Mouse (Mus musculus): Measurements from ENCODE around the gene Ssr2.

Ssr2 gene

GRCm38 (mm10) chr3:88623346-88624135, 47.9 kb downstream of the Ssr2 start:
- no peak for DNase-seq (ENCODE audit: low spot score)

GRCm38 (mm10) chr3:88624324-88624723, 48.6 kb downstream of the Ssr2 start:
- DNase-seq (ENCODE audit: low spot score) = no peak

- DNase-seq (ENCODE audit: low spot score) = no peak
Measured at GRCm38 (mm10) chr3:88624951-88625350, 49.3 kb downstream of the Ssr2 start.

GRCm38 (mm10) chr3:88625531-88625930, 49.9 kb downstream of the Ssr2 start:
- DNase-seq (ENCODE audit: low spot score) = no peak

- DNase-seq (ENCODE audit: low spot score) = no peak
Measured at GRCm38 (mm10) chr3:88626316-88626715, 50.6 kb downstream of the Ssr2 start.

GRCm38 (mm10) chr3:88627114-88627513, 51.4 kb downstream of the Ssr2 start:
- no peak for DNase-seq (ENCODE audit: low spot score)

GRCm38 (mm10) chr3:88627535-88627934, 51.9 kb downstream of the Ssr2 start:
- no peak for DNase-seq (ENCODE audit: low spot score)

GRCm38 (mm10) chr3:88628766-88629165, 53.1 kb downstream of the Ssr2 start:
- no peak for DNase-seq (ENCODE audit: low spot score)

- DNase-seq (ENCODE audit: low spot score) = no peak
Measured at GRCm38 (mm10) chr3:88629244-88629643, 53.6 kb downstream of the Ssr2 start.

GRCm38 (mm10) chr3:88630018-88630417, 54.3 kb downstream of the Ssr2 start:
- no peak for DNase-seq (ENCODE audit: low spot score)

GRCm38 (mm10) chr3:88630849-88631341, 55.2 kb downstream of the Ssr2 start:
- peak; percentile 71 for DNase-seq (ENCODE audit: low spot score)

- no peak for DNase-seq (ENCODE audit: low spot score)
Measured at GRCm38 (mm10) chr3:88631921-88632587, 56.4 kb downstream of the Ssr2 start.

- DNase-seq (ENCODE audit: low spot score) = no peak
Measured at GRCm38 (mm10) chr3:88633056-88633455, 57.4 kb downstream of the Ssr2 start.

GRCm38 (mm10) chr3:88635506-88636275, 60.0 kb downstream of the Ssr2 start:
- DNase-seq (ENCODE audit: low spot score) = no peak

- DNase-seq (ENCODE audit: low spot score) = no peak
Measured at GRCm38 (mm10) chr3:88636555-88636986, 60.9 kb downstream of the Ssr2 start.

GRCm38 (mm10) chr3:88637134-88637533, 61.5 kb downstream of the Ssr2 start:
- DNase-seq (ENCODE audit: low spot score) = no peak

Measured in lung, postnatal 25 days (tissue).